Mouse (Mus musculus) erythroblast, embryonic 14.5 days (primary cell): Measurements from ENCODE around the gene Bex1. TPM values are rescaled to one million over a fixed set of nuclear protein-coding genes. Genes with fewer than 3 reads are reported as not detected.
"Not testable (repeated sequence)": the region's sequence is repeated elsewhere in the genome, so short reads cannot be mapped to it uniquely, and the experiment has no call there.

Experiments used
- H3K27me3 ChIP-seq: 2 replicates; pipeline ENCODE4 v1.6.1; 2012; ENCODE audit warnings: inconsistent platforms; ENCODE audit not compliant: control insufficient read depth
- H3K36me3 ChIP-seq: 2 replicates; pipeline ENCODE4 v1.6.1; 2012; ENCODE audit warnings: mild to moderate bottlenecking, inconsistent platforms; ENCODE audit not compliant: control insufficient read depth
- H3K4me1 ChIP-seq: 2 replicates; pipeline ENCODE4 v1.6.1; 2012; ENCODE audit warnings: inconsistent platforms; ENCODE audit not compliant: control insufficient read depth
- H3K4me3 ChIP-seq: replicated peaks from 2 replicates; pipeline ENCODE3; 2012; ENCODE audit warnings: moderate library complexity, mild to moderate bottlenecking, inconsistent platforms
- H3K9me3 ChIP-seq: 2 replicates; pipeline ENCODE4 v1.6.1; 2012; ENCODE audit warnings: low read length, inconsistent platforms, mixed read lengths; ENCODE audit not compliant: control insufficient read depth
- GATA1 ChIP-seq: IDR thresholded peaks from 2 replicates; pipeline ENCODE4 v1.6.1; 2012; ENCODE audit warnings: low read length, inconsistent platforms, mixed read lengths
- TAL1 ChIP-seq: IDR thresholded peaks from 3 replicates; pipeline ENCODE4 v1.6.1; 2012; ENCODE audit warnings: low read length, inconsistent platforms, mixed read lengths
- polyA plus RNA-seq: library from polyadenylated mRNA; stranded (reverse); fragments of >175 nt; gene quantifications from 2 replicates; pipeline ENCODE4 v1.2.3, GENCODE M21; 2012

The Bex1 gene
- polyA plus RNA-seq = 0.73 and 1.5 TPM in 2 replicates

DNA sequence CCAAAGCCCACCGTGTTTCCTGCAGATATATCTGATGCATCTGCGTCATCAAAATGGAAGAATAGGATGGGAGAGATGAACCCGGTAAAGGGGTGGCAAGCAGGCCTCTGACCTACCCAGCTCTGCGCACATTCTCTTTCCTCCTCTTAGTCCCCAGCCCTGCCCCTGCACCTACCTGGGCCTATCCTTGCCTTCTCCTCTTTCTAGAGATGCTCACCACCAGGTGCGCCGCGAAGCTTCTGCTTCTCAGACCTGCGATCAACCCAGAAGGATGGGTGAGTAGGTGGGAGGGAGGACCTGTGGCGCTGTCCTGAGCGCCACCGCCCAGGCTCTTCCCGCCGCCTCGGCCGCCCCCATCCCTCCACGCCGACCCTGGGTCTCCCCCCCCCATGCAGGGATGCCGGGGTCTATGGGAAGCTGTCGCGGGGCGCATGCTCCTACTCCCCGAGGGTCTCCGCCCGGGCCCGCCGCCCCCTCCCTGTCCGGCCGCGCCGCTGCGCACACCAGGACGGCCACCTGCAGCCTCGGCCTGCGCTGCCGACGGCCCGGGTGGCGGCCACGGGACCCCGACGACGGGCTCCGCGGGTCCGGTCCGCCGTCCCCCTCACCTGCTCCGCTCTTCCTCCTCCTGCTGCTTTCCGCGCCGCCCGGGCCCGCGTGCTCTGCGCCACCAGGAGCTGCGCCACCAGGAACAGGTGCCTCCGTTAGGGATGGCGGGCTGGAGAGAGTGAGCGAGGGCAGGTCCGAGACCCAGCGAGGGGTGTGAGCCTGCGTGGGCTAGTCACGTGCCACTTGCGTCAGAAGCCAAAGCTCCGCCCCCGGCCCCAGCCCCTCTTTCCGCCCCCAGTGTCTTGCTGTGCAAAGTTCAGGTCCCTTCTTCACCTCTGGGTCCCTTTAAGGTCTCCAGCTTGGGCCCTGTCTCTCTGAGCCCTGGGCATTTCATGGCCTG, at the start of gene Bex1, which contains the start of gene Tceal7:
Gene Bex1, minus strand, starts transcription at position 785 of the 949 bp plus-strand sequence.
Gene Tceal7, plus strand, starts transcription at position 51 of the 949 bp plus-strand sequence.
- not testable (repeated sequence) for H3K27me3 ChIP-seq, H3K36me3 ChIP-seq, H3K4me1 ChIP-seq, H3K9me3 ChIP-seq
- peak within 1 kb of the TSS; percentile 32 for H3K4me3 ChIP-seq

DNA sequence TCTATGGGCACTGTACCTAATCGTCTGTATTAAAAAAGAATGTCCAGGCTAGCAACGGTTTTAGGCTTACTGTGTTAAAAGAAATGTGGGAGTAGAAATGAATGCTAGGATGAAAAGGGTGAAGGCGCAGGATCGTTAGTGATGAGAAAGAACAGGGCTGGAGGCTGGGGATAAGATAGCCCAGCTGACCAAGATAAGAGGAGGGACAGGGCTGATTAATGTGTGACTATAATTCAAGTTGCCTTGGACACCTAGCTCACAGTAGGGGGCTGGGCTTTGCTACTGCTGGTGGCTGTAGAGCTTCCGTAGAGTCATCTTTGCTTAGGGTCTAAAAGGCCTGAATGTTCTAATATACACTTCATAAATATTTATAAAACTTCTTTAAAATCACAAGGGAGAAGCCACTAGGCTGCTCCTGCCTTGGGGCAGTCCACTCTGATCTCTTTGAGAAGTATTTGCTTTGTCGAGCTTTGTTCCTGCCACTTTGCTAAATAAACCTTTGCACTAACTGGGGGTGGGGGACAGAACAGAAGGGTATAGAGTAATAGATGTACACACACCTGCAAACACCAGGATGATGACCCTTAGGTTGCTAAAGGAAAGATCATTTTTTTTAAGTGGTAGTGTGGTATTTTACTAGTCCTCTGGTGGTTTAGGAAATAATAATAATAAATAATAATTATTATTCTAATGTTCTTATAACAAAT, 36.9 kb upstream of the Bex1 start:
- no peak for TF ChIP-seq TAL1
- no peak for TF ChIP-seq GATA1
- H3K27me3 ChIP-seq = no peaks in the 10 kb centered on the region
- peaks cover 14% of the 10 kb centered on the region for H3K4me1 ChIP-seq
- H3K9me3 ChIP-seq = no peaks in the 10 kb centered on the region
- peaks cover 15% of the 10 kb centered on the region for H3K36me3 ChIP-seq
- H3K4me3 ChIP-seq = no peak overlapping the region

DNA sequence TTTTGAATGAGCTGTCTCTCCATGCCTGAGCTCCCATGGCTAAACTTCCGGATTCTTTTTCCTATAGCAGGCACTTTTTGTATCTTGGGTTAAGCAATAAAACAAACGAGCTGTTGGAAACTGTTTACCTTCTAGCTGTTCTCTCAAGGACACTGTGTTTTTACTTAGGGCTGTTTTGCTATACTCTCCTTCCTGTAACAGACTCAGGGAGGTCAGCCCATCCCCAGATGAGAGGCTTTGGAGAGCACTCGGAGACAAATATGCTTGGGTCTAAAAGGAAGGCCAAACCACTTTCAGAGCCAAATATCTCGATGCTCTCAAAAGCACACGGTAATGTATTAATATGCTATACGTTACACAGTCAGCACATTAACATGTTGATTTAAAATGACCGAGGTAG, 34.4 kb upstream of the Bex1 start:
- Histone ChIP-seq H3K9me3 (no peaks in the 10 kb centered on the region), H3K4me1 (peaks cover 20% of the 10 kb centered on the region), H3K27me3 (no peaks in the 10 kb centered on the region), H3K36me3 (peaks cover 20% of the 10 kb centered on the region), H3K4me3 (no peak overlapping the region)
- TF ChIP-seq GATA1 = no peak
- no peak for TF ChIP-seq TAL1

DNA sequence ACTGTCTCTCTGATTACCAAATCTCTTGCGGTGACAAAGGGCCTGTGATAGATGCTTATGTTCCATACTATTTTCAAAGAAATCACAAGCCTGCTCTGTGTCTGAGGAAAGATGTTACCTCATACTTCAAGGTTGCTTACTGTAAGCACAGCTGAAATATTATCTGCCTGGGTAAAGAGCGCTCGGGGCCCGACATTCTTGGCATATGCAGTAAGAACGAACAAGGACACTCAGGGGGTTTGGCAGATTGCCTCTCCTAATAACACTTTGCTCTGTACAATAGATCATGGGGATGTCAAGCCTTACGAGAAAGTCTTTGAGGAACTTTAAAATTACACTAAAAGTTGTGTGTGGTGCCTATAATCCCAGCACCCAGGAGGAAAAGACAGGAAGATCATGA, 33.5 kb upstream of the Bex1 start:
- H3K4me1 ChIP-seq = peaks cover 20% of the 10 kb centered on the region
- no peaks in the 10 kb centered on the region for H3K27me3 ChIP-seq
- TF ChIP-seq GATA1 (no peak), TAL1 (no peak)
- H3K36me3 ChIP-seq = peaks cover 20% of the 10 kb centered on the region
- no peaks in the 10 kb centered on the region for H3K9me3 ChIP-seq
- H3K4me3 ChIP-seq = no peak overlapping the region

DNA sequence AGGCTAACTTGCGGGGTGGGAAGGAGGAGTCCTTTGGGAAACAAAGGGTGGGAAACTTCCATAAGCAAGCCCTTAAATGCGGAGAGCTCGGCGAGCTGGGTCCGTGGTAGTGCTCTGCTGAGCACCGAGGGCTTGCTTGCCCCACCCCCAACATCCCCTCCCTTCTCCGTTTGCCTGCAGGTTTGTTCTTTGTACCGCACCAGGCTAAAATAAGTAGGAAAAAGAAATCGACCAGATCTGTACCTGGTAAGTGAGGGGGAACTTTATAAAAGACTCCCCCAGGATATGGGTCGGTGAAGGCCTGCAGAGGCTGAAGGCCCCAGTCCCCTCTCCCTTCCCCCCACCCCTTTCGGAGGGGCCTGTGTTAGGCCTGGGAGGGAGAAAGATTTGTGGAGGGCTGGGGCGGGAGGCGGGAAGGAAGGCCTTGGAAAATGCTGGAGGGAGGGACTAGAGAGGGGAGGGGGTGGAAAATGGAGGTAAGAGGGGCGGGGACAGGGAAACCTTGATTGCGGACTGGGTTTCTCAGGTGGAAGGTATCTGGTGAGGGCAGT, 30.3 kb upstream of the Bex1 start:
- Histone ChIP-seq H3K4me3 (peak overlapping the region; percentile 76), H3K9me3 (no peaks in the 10 kb centered on the region), H3K4me1 (peaks cover 6% of the 10 kb centered on the region), H3K36me3 (peaks cover 20% of the 10 kb centered on the region), H3K27me3 (no peaks in the 10 kb centered on the region)
- TF ChIP-seq GATA1 (no peak), TAL1 (no peak)

DNA sequence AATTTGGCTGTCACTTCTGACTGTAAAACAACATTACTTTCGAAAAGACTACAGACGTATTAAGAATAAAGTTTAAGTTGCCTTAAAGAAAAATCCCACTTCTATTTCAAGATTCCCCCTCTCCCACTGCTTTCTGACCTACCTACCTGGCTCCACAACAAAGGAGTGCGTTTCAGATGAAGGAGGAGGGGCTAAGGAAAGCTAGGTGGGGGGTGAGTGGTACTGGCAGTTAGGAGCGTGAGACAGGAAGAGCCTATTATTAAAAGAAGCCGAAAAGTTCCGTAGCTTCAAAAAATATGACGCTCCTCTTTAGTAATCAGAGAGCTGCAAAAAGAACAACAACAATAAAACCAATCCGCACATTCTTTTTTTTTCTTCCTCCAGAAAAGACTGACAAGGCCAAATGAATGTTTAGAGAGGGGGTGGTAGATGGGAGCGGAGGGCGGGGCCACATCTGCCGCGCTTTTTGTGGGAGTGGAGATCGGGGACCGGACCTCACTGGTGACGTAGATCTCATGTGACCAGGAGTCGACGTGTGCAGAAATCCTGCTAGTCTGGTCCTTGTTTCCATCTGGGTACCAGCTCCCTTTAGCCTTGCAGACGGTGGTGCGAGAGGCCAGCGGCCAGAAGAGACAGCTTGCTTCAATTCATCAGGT, 29.4 kb upstream of the Bex1 start, which contains the start of gene Tceal9:
Gene Tceal9, plus strand, starts transcription at position 506 of the 656 bp plus-strand sequence.
- peaks cover 6% of the 10 kb centered on the region for H3K4me1 ChIP-seq
- H3K9me3 ChIP-seq = no peaks in the 10 kb centered on the region
- TF ChIP-seq GATA1 (no peak), TAL1 (no peak)
- no peaks in the 10 kb centered on the region for H3K27me3 ChIP-seq
- peaks cover 20% of the 10 kb centered on the region for H3K36me3 ChIP-seq
- H3K4me3 ChIP-seq = peak within 1 kb of the TSS; percentile 76

DNA sequence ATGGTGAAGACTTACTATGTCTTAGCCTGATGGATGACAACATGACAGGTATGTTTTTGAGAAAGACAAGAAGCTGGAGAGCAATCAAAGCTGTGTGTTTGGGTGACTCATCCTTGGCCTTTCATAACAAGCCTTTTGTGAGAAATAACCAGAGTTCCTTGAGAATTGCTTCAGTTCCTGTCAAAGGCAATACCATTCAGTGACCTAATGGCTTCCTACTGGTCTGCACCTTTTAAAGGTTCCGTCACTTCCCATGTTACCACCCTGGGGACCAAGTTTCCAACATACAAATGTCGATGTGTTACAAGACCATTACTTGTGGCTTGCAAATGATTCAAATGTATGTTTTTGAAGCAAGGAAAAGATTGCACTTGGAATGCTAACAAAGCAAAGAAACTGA, 27.9 kb upstream of the Bex1 start:
- no peaks in the 10 kb centered on the region for H3K27me3 ChIP-seq
- TF ChIP-seq GATA1 (no peak), TAL1 (no peak)
- peaks cover 15% of the 10 kb centered on the region for H3K36me3 ChIP-seq
- H3K4me1 ChIP-seq = peaks cover 6% of the 10 kb centered on the region
- H3K4me3 ChIP-seq = no peak overlapping the region
- no peaks in the 10 kb centered on the region for H3K9me3 ChIP-seq

DNA sequence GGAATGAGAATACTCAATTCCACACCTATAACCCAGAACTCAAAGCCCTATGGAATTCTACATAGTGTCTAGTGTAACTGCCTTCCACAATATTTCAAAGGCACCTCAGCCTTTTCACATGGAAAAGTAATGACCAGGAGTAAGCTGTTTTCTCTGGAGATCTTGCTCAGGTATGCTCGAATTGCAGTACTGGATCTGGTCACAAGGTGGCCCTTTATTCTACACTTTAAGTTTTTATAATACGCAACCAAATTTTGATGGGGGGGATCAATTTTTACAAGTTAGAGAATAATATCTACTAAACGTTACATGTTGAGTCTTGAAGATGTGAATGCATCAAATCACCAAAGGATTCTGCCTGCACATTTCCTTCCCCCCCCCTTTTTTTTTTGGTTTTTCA, 22.8 kb upstream of the Bex1 start:
- H3K9me3 ChIP-seq = no peaks in the 10 kb centered on the region
- no peaks in the 10 kb centered on the region for H3K27me3 ChIP-seq
- H3K36me3 ChIP-seq = no peaks in the 10 kb centered on the region
- no peak overlapping the region for H3K4me3 ChIP-seq
- TF ChIP-seq GATA1 (no peak), TAL1 (no peak)
- peaks cover 3% of the 10 kb centered on the region for H3K4me1 ChIP-seq
